Mouse (Mus musculus) yolk sac, embryonic 10.5 days (tissue): Measurements from ENCODE around the gene Rad51b.

Experiments used
- DNase-seq: peaks from one replicate; pipeline ENCODE4 v3.0.0-alpha.2; 2017; ENCODE audit warnings: low spot score

Rad51b gene

GRCm38 (mm10) chr12:79735882-79736281, 438.8 kb downstream of the Rad51b start:
- DNase-seq, result no peak

- DNase-seq, result no peak
Observed at GRCm38 (mm10) chr12:79738700-79739099, 441.6 kb downstream of the Rad51b start.

DNA sequence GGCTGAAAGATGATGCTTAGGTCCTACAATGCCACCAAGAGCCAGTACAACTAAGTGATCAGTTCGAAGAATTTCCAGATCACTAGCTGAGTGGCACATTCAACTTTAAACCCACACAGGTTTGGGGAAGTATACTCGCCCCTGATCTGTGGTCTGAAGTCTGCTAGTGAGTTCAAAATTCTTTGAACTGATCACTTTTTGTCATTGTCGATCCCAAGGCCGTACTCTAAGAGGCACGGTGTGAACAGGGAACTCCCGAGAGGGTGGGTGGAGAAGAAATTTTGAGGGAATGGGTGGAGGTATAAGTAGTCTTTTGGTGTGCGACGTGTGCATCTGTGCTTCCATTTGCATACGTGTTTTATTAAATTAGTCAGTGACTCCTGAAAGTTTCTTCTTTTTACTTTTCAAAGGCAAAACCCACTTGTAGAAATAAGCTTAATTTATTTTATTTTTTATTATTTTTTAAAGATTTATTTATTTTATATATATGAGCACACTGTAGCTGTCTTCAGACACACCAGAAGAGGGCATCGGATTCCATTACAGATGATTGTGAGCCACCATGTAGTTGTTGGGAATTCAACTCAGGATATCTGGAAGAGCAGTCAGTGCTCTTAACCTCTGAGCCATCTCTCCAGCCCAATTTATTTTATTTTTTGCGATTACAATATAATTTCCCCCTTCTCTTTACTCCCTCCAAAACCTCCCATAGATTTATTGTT, 443.0 kb downstream of the Rad51b start:
- no peak for DNase-seq

- DNase-seq, result no peak
Observed at GRCm38 (mm10) chr12:79742211-79742610, 445.1 kb downstream of the Rad51b start.

GRCm38 (mm10) chr12:79744131-79744530, 447.0 kb downstream of the Rad51b start:
- no peak for DNase-seq

GRCm38 (mm10) chr12:79745225-79745624, 448.1 kb downstream of the Rad51b start:
- DNase-seq, result no peak

GRCm38 (mm10) chr12:79745845-79746510, 448.9 kb downstream of the Rad51b start:
- DNase-seq, result peak; percentile 41

DNA sequence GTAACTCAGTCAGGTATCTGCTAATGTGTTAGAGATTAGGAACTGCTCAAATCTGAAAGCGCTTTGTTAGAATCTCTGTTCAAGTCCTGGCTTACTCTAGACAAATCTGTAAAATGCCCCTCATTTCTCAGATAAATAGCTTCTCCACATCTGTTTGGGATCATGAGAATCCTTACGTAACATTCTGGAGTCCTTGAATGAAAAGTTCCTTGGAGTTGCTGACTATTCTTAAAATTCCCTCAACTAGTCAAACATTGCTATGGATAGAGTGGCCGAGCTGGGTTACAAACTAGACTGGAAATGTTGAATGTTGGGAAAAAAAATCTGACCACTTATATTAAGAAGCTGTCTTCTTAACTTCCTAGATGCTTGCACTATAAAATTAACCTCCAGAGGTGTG, 450.5 kb downstream of the Rad51b start:
- DNase-seq, result no peak

DNA sequence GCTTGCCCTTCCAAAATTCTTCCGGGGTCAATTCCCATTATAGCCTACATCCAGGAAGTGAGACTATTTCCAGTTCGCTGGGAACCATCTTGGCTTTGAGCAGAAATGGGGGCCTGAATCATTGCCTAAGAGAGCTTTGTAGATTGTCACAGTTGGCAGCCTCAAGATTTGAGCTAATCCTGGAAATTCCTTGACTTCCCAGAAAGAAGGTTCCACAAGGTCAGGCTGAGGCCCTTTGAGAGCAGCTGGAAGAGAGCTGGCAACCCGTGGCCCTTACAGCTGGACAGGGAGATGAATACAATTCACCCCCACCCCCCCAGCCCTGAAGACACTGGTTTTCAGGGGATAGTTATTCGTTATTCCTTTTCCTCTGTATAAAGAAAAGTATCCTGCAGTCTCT, 451.8 kb downstream of the Rad51b start:
- no peak for DNase-seq

- peak; percentile 71 for DNase-seq
Observed at GRCm38 (mm10) chr12:79750253-79751125, 453.4 kb downstream of the Rad51b start.

DNA sequence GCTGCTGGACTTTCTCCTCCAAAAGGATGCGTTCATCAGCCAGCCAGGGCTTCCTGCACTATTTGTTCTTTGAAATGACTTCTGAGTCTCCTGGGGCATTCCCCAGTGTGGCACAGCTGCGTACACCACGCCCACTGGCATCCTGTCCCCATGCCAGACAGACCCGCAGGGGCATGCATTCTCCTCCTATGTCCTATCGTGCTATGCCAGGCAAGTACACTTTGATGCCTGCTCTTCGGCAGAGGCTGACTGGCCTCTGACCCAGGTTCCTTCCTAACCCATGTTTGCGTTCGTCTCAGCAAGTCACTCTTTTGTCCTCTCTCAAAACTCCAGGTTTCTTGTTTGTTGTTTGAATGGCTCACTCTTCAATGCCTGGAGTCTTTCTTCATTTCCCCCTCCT, 454.7 kb downstream of the Rad51b start:
- peak; percentile 71 for DNase-seq

DNA sequence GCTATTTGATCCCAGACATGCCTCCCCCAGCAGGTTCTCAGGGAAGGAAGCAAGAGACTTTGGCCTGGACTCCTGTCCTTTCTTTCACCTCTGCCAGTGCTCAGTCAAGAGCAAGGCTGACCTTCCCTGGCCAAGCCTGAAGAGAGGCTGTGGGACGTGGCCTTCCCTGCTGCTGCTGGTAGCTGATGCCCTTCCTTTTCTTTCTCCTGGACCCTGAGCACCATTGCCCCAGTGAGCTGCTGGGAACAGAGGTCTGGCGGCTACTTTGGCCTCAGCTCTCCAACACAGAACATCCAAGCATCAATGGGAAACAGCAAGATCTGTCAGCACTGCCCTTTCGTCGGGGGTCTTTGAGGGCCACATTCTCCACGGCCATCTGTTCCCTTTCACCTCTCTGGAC, 455.1 kb downstream of the Rad51b start:
- DNase-seq, result no peak

DNA sequence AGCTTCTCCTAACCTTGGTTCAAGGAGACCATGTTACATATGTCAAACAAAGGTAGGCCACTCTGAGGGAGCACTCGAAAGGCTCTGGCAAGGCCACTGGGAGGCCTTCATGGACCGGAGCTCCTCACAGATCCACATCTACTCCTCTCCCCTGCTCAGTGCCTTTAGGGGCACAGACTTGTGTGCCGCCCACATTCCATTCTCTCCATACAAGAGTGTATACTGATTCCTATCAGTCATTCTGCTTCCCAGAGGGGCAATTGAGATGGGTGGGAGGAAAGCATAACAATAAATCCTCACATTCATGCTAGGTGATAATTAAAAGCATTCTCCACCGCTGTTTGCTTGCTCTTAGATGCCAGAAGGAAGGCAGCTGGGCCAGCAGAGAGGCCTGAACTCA, 458.5 kb downstream of the Rad51b start:
- DNase-seq, result no peak

DNA sequence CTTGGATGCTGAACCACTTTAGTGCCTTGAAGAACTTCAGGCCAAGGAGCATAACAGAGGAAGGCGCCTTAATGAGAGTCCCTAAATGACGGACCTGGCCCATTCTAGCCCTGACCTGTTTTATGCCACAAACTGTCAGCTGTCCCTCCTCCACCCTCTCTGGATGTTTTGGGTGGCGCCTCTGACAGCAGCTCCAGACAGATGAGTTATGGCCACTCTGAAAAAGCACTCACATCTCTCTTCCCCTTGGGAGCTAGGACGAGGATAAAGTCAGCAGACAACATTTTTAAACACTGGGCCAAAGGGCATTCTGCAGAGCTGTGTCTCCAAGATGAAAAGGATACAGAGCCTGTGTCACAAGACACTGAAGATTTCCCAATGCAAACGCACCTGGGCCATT, 459.3 kb downstream of the Rad51b start:
- peak; percentile 82 for DNase-seq

DNA sequence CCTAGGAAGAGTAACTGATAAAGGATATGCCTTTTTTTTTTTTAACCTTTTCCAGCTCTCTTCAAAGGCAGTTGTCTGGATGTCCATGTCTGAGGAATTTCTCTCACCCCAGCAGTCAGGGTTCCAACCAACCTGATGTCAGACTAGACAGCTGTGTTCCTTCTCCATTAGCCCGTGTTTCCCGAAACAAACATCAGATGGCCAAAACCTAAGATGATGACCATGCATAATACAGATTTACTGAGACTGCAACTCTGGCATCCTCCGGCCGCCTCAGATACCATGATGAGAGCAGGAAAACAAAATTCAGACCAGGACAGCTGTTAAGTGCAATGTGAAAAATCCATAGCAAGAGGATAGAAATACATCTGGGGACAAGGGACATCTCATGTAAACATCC, 460.7 kb downstream of the Rad51b start:
- DNase-seq, result no peak

- DNase-seq, result peak; percentile 66
Observed at GRCm38 (mm10) chr12:79759180-79759902, 462.3 kb downstream of the Rad51b start.

DNA sequence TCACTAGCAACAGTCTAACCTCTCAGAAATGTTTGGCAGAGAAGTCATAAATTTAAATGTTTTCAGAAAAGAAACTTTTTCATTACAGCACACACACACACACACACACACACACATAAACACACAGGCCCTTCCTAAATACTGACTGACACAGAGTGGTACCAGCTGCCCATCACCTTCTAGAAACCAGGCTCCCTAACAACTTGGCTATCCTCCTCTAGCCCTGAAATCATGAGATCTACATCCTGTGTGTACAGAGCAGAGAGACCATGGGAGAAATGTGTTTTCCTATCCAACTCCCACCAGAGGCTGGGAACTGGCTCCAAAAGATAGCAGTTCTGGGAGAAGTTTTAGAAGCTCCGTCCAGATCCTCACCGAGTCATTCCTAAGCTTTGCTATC, 464.1 kb downstream of the Rad51b start:
- DNase-seq, result no peak

- DNase-seq, result no peak
Observed at GRCm38 (mm10) chr12:79762087-79762486, 465.0 kb downstream of the Rad51b start.

GRCm38 (mm10) chr12:79762570-79763275, 465.6 kb downstream of the Rad51b start:
- peak; percentile 75 for DNase-seq

DNA sequence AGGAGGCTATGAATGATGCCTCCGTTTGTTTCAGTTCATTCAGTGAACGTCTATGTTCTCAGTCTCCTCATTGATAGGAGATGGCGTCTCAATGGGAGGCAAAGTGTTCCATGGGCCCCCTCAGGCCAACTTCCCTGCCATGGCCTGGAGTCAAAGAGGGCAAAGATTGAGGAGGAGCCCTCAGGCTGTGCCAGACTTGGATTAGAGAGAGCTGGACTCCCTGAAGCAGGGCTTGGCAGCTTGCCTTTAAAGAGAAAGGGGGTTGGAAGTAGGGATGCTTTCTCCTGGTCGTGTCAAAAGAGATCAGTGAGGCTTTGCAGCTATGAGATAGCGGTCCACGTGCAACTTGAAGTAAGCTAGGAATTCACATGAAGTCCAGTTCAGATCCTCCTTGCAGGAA, 469.0 kb downstream of the Rad51b start:
- DNase-seq, result no peak

- peak; percentile 37 for DNase-seq
Observed at GRCm38 (mm10) chr12:79768741-79769322, 471.8 kb downstream of the Rad51b start.
